Mouse (Mus musculus) megakaryocyte, embryonic 14.5 days (primary cell): ENCODE results near the gene Polrmt. TPM values are rescaled to one million over a fixed set of nuclear protein-coding genes. Genes with fewer than 3 reads are reported as not detected.

ENCODE experiments used
- H3K27me3 ChIP-seq: replicated peaks from 2 replicates; pipeline ENCODE3; 2012; ENCODE audit warnings: inconsistent platforms
- H3K36me3 ChIP-seq: replicated peaks from 2 replicates; pipeline ENCODE3; 2012; ENCODE audit warnings: low read length, inconsistent platforms, mixed read lengths
- H3K4me1 ChIP-seq: 2 replicates; pipeline ENCODE4 v1.6.1; 2012; ENCODE audit warnings: inconsistent platforms
- H3K4me3 ChIP-seq: replicated peaks from 2 replicates; pipeline ENCODE3; 2012; ENCODE audit warnings: moderate library complexity, mild to moderate bottlenecking, inconsistent platforms
- H3K9me3 ChIP-seq: 2 replicates; pipeline ENCODE4 v1.6.1; 2012; ENCODE audit warnings: inconsistent platforms
- FLI1 ChIP-seq: IDR thresholded peaks from 2 replicates; pipeline ENCODE4 v1.6.1; 2012; ENCODE audit warnings: low read length, inconsistent platforms, mixed read lengths
- GATA1 ChIP-seq: IDR thresholded peaks from 3 replicates; pipeline ENCODE4 v1.6.1; 2012; ENCODE audit warnings: mixed read lengths, low read length, inconsistent platforms, borderline replicate concordance
- polyA plus RNA-seq: library from polyadenylated mRNA; stranded (reverse); fragments of >175 nt; gene quantifications from 2 replicates; pipeline ENCODE4 v1.2.3, GENCODE M21; 2012; ENCODE audit warnings: low replicate concordance; ENCODE audit not compliant: insufficient read depth

Polrmt gene
- polyA plus RNA-seq, 1 experiment = 11.1 TPM

GRCm38 (mm10) chr10:79694379-79694655 lies 52.1 kb downstream of the Polrmt start:
- Histone ChIP-seq H3K36me3 (peaks cover 14% of the 10 kb centered on the region), H3K9me3 (peaks cover 10% of the 10 kb centered on the region), H3K4me3 (no peak overlapping the region), H3K27me3 (peaks cover 11% of the 10 kb centered on the region), H3K4me1 (peaks cover 30% of the 10 kb centered on the region)
- TF ChIP-seq GATA1 (no peak), FLI1 (no peak)

GRCm38 (mm10) chr10:79693580-79694378 lies 52.6 kb downstream of the Polrmt start:
- Histone ChIP-seq H3K4me1 (peaks cover 36% of the 10 kb centered on the region), H3K36me3 (peaks cover 20% of the 10 kb centered on the region), H3K27me3 (peaks cover 11% of the 10 kb centered on the region), H3K4me3 (no peak overlapping the region), H3K9me3 (peaks cover 10% of the 10 kb centered on the region)
- TF ChIP-seq FLI1 = no peak
- no peak for TF ChIP-seq GATA1

- Histone ChIP-seq H3K27me3 (peaks cover 6% of the 10 kb centered on the region), H3K9me3 (peaks cover 10% of the 10 kb centered on the region), H3K4me1 (peaks cover 45% of the 10 kb centered on the region), H3K36me3 (peaks cover 37% of the 10 kb centered on the region), H3K4me3 (no peak overlapping the region)
- TF ChIP-seq FLI1 (no peak), GATA1 (no peak)
Observed at GRCm38 (mm10) chr10:79691986-79692548, 54.3 kb downstream of the Polrmt start.

- Histone ChIP-seq H3K4me1 (peaks cover 52% of the 10 kb centered on the region), H3K36me3 (peaks cover 66% of the 10 kb centered on the region), H3K9me3 (peaks cover 10% of the 10 kb centered on the region), H3K27me3 (no peaks in the 10 kb centered on the region), H3K4me3 (no peak overlapping the region)
- TF ChIP-seq GATA1 (no peak), FLI1 (no peak)
Observed at GRCm38 (mm10) chr10:79689178-79689577, 57.2 kb downstream of the Polrmt start.

- no peak for TF ChIP-seq FLI1
- no peak for TF ChIP-seq GATA1
- H3K4me3 ChIP-seq = peak within 1 kb of the TSS; percentile 0
- H3K4me1 ChIP-seq = peaks cover 57% of the 10 kb centered on the region
- H3K27me3 ChIP-seq = no peaks in the 10 kb centered on the region
- H3K36me3 ChIP-seq = peaks cover 70% of the 10 kb centered on the region
- peaks cover 10% of the 10 kb centered on the region for H3K9me3 ChIP-seq
Observed at GRCm38 (mm10) chr10:79688720-79689119, 57.7 kb downstream of the Polrmt start, which contains the start of gene Gzmm. TSS of gene Gzmm (plus strand) at chr10:79689020.

- peaks cover 65% of the 10 kb centered on the region for H3K4me1 ChIP-seq
- peaks cover 77% of the 10 kb centered on the region for H3K36me3 ChIP-seq
Observed at GRCm38 (mm10) chr10:79687513-79687912, 58.9 kb downstream of the Polrmt start.

GRCm38 (mm10) chr10:79686691-79687090 lies 59.7 kb downstream of the Polrmt start:
- TF ChIP-seq FLI1 (no peak), GATA1 (no peak)
- Histone ChIP-seq H3K4me3 (no peak overlapping the region), H3K9me3 (no peaks in the 10 kb centered on the region), H3K36me3 (peaks cover 73% of the 10 kb centered on the region), H3K4me1 (peaks cover 65% of the 10 kb centered on the region), H3K27me3 (no peaks in the 10 kb centered on the region)

More at GRCm38 (mm10) chr10:79687513-79687912, 58.9 kb downstream of the Polrmt start:
- Histone ChIP-seq H3K9me3 (peaks cover 7% of the 10 kb centered on the region), H3K4me3 (no peak overlapping the region), H3K27me3 (no peaks in the 10 kb centered on the region)
- TF ChIP-seq FLI1 (no peak), GATA1 (no peak)

GRCm38 (mm10) chr10:79686219-79686618 lies 60.2 kb downstream of the Polrmt start:
- Histone ChIP-seq H3K4me3 (no peak overlapping the region), H3K27me3 (no peaks in the 10 kb centered on the region), H3K4me1 (peaks cover 68% of the 10 kb centered on the region), H3K36me3 (peaks cover 72% of the 10 kb centered on the region), H3K9me3 (no peaks in the 10 kb centered on the region)
- TF ChIP-seq FLI1 = no peak
- no peak for TF ChIP-seq GATA1

Other genes starting within 250 kb of the Polrmt start
- gene Plpp2, start 212.8 kb downstream of the Polrmt start, polyA plus RNA-seq = 5.7 and 5.9 TPM in 2 replicates
- gene Mier2, start 191.4 kb downstream of the Polrmt start, polyA plus RNA-seq = 32.9 and 68.6 TPM in 2 replicates
- 1.2 TPM in 1 of 2 replicates, not detected in the other for gene Theg, start 159.2 kb downstream of the Polrmt start, polyA plus RNA-seq
- gene C2cd4c, start 132.6 kb downstream of the Polrmt start, polyA plus RNA-seq = not detected in 2 replicates
- not detected in 2 replicates for gene Shc2, start 108.7 kb downstream of the Polrmt start, polyA plus RNA-seq
- not detected in 2 replicates for gene Odf3l2, start 100.8 kb downstream of the Polrmt start, polyA plus RNA-seq
- 0.78 TPM in 1 of 2 replicates, not detected in the other for gene Madcam1, start 82.0 kb downstream of the Polrmt start, polyA plus RNA-seq
- gene Tpgs1, start 77.2 kb downstream of the Polrmt start, polyA plus RNA-seq = 209 and 257 TPM in 2 replicates
- gene Cdc34, start 64.4 kb downstream of the Polrmt start, polyA plus RNA-seq = 451 and 1,194 TPM in 2 replicates
- gene Gzmm, start 57.6 kb downstream of the Polrmt start, polyA plus RNA-seq = 1.4 and 2.2 TPM in 2 replicates
- gene Bsg, start 42.1 kb downstream of the Polrmt start, polyA plus RNA-seq = 2,144 and 3,272 TPM in 2 replicates
- gene Hcn2, start 29.9 kb downstream of the Polrmt start, polyA plus RNA-seq = 1.5 and 1.8 TPM in 2 replicates
- not detected in 2 replicates for gene Fgf22, start 8.5 kb upstream of the Polrmt start, polyA plus RNA-seq
- 302 and 542 TPM in 2 replicates for gene Rnf126, start 20.4 kb upstream of the Polrmt start, polyA plus RNA-seq
- 1.6 TPM in 1 of 2 replicates, not detected in the other for gene Fstl3, start 30.7 kb upstream of the Polrmt start, polyA plus RNA-seq
- 0.70 TPM in 1 of 2 replicates, not detected in the other for gene Prss57, start 44.4 kb upstream of the Polrmt start, polyA plus RNA-seq
- 39.0 and 54.6 TPM in 2 replicates for gene Palm, start 47.0 kb upstream of the Polrmt start, polyA plus RNA-seq
- gene Misp, start 74.4 kb upstream of the Polrmt start, polyA plus RNA-seq = 1.5 and 2.5 TPM in 2 replicates
- 849 and 1,831 TPM in 2 replicates for gene Ptbp1, start 107.8 kb upstream of the Polrmt start, polyA plus RNA-seq
- 96.7 and 434 TPM in 2 replicates for gene Prtn3, start 127.9 kb upstream of the Polrmt start, polyA plus RNA-seq
- 0.80 and 16.9 TPM in 2 replicates for gene Plppr3, start 128.1 kb upstream of the Polrmt start, polyA plus RNA-seq
- 5.6 and 23.2 TPM in 2 replicates for gene Elane, start 139.7 kb upstream of the Polrmt start, polyA plus RNA-seq
- not detected in 2 replicates for gene Cfd, start 144.3 kb upstream of the Polrmt start, polyA plus RNA-seq
- 32.2 and 85.7 TPM in 2 replicates for gene Med16, start 162.3 kb upstream of the Polrmt start, polyA plus RNA-seq
- not detected in 2 replicates for gene Gm26602, start 164.3 kb upstream of the Polrmt start, polyA plus RNA-seq
- 2.7 and 4.5 TPM in 2 replicates for gene Kiss1r, start 170.4 kb upstream of the Polrmt start, polyA plus RNA-seq
- 418 and 597 TPM in 2 replicates for gene R3hdm4, start 174.6 kb upstream of the Polrmt start, polyA plus RNA-seq
- gene Arid3a, start 180.5 kb upstream of the Polrmt start, polyA plus RNA-seq = 89.7 and 142 TPM in 2 replicates
- gene Wdr18, start 213.6 kb upstream of the Polrmt start, polyA plus RNA-seq = 22.2 and 23.8 TPM in 2 replicates
- not detected in 2 replicates for gene Grin3b, start 224.1 kb upstream of the Polrmt start, polyA plus RNA-seq
- gene Tmem259, start 237.7 kb upstream of the Polrmt start, polyA plus RNA-seq = 293 and 686 TPM in 2 replicates
- gene Cnn2, start 242.0 kb upstream of the Polrmt start, polyA plus RNA-seq = 1,011 and 1,303 TPM in 2 replicates
- gene Abca7, start 249.9 kb upstream of the Polrmt start, polyA plus RNA-seq = 47.4 and 62.2 TPM in 2 replicates